Comparison of ENCODE assay signal across 11 mouse cellular contexts in the genomic region with DNA sequence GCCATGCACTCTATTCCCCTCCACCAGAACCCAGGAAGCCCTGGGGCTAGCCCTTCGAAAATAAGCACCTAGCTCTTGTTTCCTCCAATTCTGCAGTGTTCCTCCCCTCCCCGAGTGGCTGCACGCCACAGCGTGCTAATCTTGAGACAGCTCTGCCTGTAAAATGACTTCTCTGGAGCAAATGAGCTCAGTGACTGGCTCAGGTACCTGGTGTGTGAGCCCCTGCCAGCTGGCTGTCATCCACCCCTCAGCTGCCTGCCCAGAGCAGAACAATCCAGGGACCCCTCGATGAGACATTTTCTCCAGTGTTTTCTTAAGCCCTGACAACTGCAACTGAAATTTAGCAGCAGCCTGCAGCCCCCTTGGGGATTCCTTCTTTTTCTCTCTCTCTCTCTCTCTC.
A peak's percentile ranks its signal among the peaks of the same experiment; 100 is the strongest.
DNase-seq lines count a peak whose midpoint lies in the region; ATAC-seq and TF ChIP-seq lines count a peak whose summit lies in the region.
"Had no signal": no experiment of that assay in that cellular context is flagged by ENCODE, and none has a peak within 500 bp of the region (broad histone marks: within the 10 kb centered on the region; RNA-seq: fewer than 3 reads in every experiment).

No protein-coding gene starts in this region.

- intact Hi-C loops in left cerebral cortex, adult 2 months (cut with DNase I), result no loop called here

- no peaks in the 10 kb centered on the region for H3K9me3 ChIP-seq in hindbrain, embryonic 14.5 days (ENCODE audit: control insufficient read depth, low read length)
- H3K9me3 ChIP-seq in hindbrain, embryonic 10.5 days, result no peaks in the 10 kb centered on the region
- H3K9me3 ChIP-seq in forebrain, postnatal 0 days (ENCODE audit: low read length), result no peaks in the 10 kb centered on the region
- H3K9me3 ChIP-seq in limb, embryonic 12.5 days, result no peaks in the 10 kb centered on the region
- H3K9me3 ChIP-seq: liver, embryonic 15.5 days; midbrain, embryonic 12.5 days had no signal

- no peak overlapping the region for H3K4me3 ChIP-seq in hindbrain, embryonic 14.5 days (replicated peaks; ENCODE audit: low read length)
- no peak overlapping the region for H3K4me3 ChIP-seq in hindbrain, embryonic 10.5 days
- no peak overlapping the region for H3K4me3 ChIP-seq in forebrain, postnatal 0 days (ENCODE audit: low read depth, low read length)
- H3K4me3 ChIP-seq in limb, embryonic 12.5 days (replicated peaks), result no peak overlapping the region
- H3K4me3 ChIP-seq in left cerebral cortex, adult 2 months, result no peak overlapping the region
- H3K4me3 ChIP-seq: liver, embryonic 15.5 days; midbrain, embryonic 12.5 days had no signal

- peak; percentile 28 for DNase-seq in hindbrain, embryonic 14.5 days (ENCODE audit: low spot score)
- DNase-seq in hindbrain, embryonic 10.5 days (ENCODE audit: low spot score), result no peak
- DNase-seq in cerebellum, postnatal 10 days, result peak; percentile 79 to 84
- peak; percentile 21 for DNase-seq in forebrain, postnatal 0 days
- DNase-seq in thymus, adult 18-20 months, result no peak
- no peak for DNase-seq in kidney, adult 8-10 months
- no peak for DNase-seq in left cerebral cortex, adult 2 months (ENCODE audit: extremely low spot score in 1 of 2, low spot score in 2 of 2)
- DNase-seq: thymus, postnatal 14 days had no signal

- H3K27me3 ChIP-seq in hindbrain, embryonic 14.5 days (ENCODE audit: control insufficient read depth, insufficient read depth, low read length), result no peaks in the 10 kb centered on the region
- H3K27me3 ChIP-seq in hindbrain, embryonic 10.5 days (ENCODE audit: insufficient read depth, poor library complexity, severe bottlenecking), result peaks cover 7% of the 10 kb centered on the region; the same call in 1 of the 2 replicates
- no peaks in the 10 kb centered on the region for H3K27me3 ChIP-seq in forebrain, postnatal 0 days (ENCODE audit: insufficient read depth, low read length)
- H3K27me3 ChIP-seq in limb, embryonic 12.5 days, result no peaks in the 10 kb centered on the region
- H3K27me3 ChIP-seq: liver, embryonic 15.5 days; midbrain, embryonic 12.5 days had no signal

- ATAC-seq in hindbrain, embryonic 14.5 days (ENCODE audit: low FRiP score), result 0 out of 2 replicates have a peak, but pooled peaks have one; percentile 26
- peak; percentile 38 for ATAC-seq in forebrain, postnatal 0 days
- no peak for ATAC-seq in limb, embryonic 12.5 days (ENCODE audit: insufficient number of reproducible peaks, insufficient read depth, low FRiP score, low TSS enrichment, low read depth)

- H3K9ac ChIP-seq in hindbrain, embryonic 14.5 days, result 0 out of 2 replicates have a peak overlapping the region, but pooled peaks have one; percentile 11
- no peak overlapping the region for H3K9ac ChIP-seq in forebrain, postnatal 0 days
- H3K9ac ChIP-seq in limb, embryonic 12.5 days (replicated peaks), result no peak overlapping the region; the same call in 1 of the 2 replicates
- H3K9ac ChIP-seq: liver, embryonic 15.5 days; midbrain, embryonic 12.5 days had no signal

- WGBS in hindbrain, embryonic 14.5 days, result 46% methylated on average over 5 of the region's 5 CpGs
- 57% methylated on average over 5 of the region's 5 CpGs for WGBS in hindbrain, embryonic 10.5 days
- 22% methylated on average over 5 of the region's 5 CpGs for WGBS in forebrain, postnatal 0 days
- WGBS in limb, embryonic 12.5 days, result 11% methylated on average over 5 of the region's 5 CpGs

- H3K36me3 ChIP-seq in hindbrain, embryonic 14.5 days (replicated peaks; ENCODE audit: control insufficient read depth, insufficient read depth), result no peaks in the 10 kb centered on the region
- H3K36me3 ChIP-seq in hindbrain, embryonic 10.5 days, result no peaks in the 10 kb centered on the region
- H3K36me3 ChIP-seq in forebrain, postnatal 0 days (ENCODE audit: insufficient read depth), result no peaks in the 10 kb centered on the region
- no peaks in the 10 kb centered on the region for H3K36me3 ChIP-seq in limb, embryonic 12.5 days
- H3K36me3 ChIP-seq: liver, embryonic 15.5 days; midbrain, embryonic 12.5 days had no signal

- H3K4me1 ChIP-seq in hindbrain, embryonic 14.5 days (replicated peaks; ENCODE audit: control insufficient read depth, insufficient read depth, low read length), result 0 out of 2 replicates have a peak, but pooled peaks cover 4% of the 10 kb centered on the region
- H3K4me1 ChIP-seq in hindbrain, embryonic 10.5 days (replicated peaks), result peaks cover 9% of the 10 kb centered on the region; the same call in 1 of the 2 replicates
- H3K4me1 ChIP-seq in forebrain, postnatal 0 days (ENCODE audit: insufficient read depth), result no peaks in the 10 kb centered on the region
- H3K4me1 ChIP-seq in limb, embryonic 12.5 days (replicated peaks), result peaks cover 43% of the 10 kb centered on the region
- H3K4me1 ChIP-seq: liver, embryonic 15.5 days had no signal

- no peak overlapping the region for H3K4me2 ChIP-seq in hindbrain, embryonic 14.5 days (replicated peaks)
- no peak overlapping the region for H3K4me2 ChIP-seq in forebrain, postnatal 0 days (ENCODE audit: low read depth)
- H3K4me2 ChIP-seq in limb, embryonic 12.5 days, result no peak overlapping the region
- H3K4me2 ChIP-seq: liver, embryonic 15.5 days; midbrain, embryonic 12.5 days had no signal

- no peak for TF ChIP-seq CTCF in forebrain, postnatal 0 days (IDR thresholded peaks at IDR 0.05; ENCODE audit: low read depth)
- no peak for TF ChIP-seq CTCF in left cerebral cortex, adult 2 months (IDR thresholded peaks at IDR 0.05)

- no peak overlapping the region for H3K27ac ChIP-seq in hindbrain, embryonic 14.5 days
- no peak overlapping the region for H3K27ac ChIP-seq in hindbrain, embryonic 10.5 days
- no peak overlapping the region for H3K27ac ChIP-seq in forebrain, postnatal 0 days (ENCODE audit: low read depth, low read length)
- H3K27ac ChIP-seq in limb, embryonic 12.5 days, result 0 out of 2 replicates have a peak overlapping the region, but pooled peaks have one; percentile 29
- H3K27ac ChIP-seq in left cerebral cortex, adult 2 months, result no peak overlapping the region
- H3K27ac ChIP-seq: liver, embryonic 15.5 days; midbrain, embryonic 12.5 days had no signal

Comparison
In these comparisons a context has a peak if more than half of its experiments do, and no peak if none do; other contexts are left out.
1. DNase-seq: peak in hindbrain, embryonic 14.5 days (single experiment), cerebellum, postnatal 10 days (2 of 2) and forebrain, postnatal 0 days (single experiment); none in hindbrain, embryonic 10.5 days (single experiment), thymus, adult 18-20 months (0 of 2), kidney, adult 8-10 months (0 of 2) and left cerebral cortex, adult 2 months (0 of 2).